Mouse (Mus musculus): ENCODE results near the gene Opn1sw. TPM values are rescaled to one million over a fixed set of nuclear protein-coding genes. Genes with fewer than 3 reads are reported as not detected.
"Not testable (repeated sequence)": the region's sequence is repeated elsewhere in the genome, so short reads cannot be mapped to it uniquely, and the experiment has no call there.

Gene Opn1sw
- polyA plus RNA-seq, 1 experiment, result not detected

- Histone ChIP-seq H3K36me3 (ENCODE audit: control insufficient read depth) (peaks cover 67% of the 10 kb centered on the region), H3K9me3 (ENCODE audit: control insufficient read depth, low read length) (no peaks in the 10 kb centered on the region), H3K27me3 (ENCODE audit: control insufficient read depth) (no peaks in the 10 kb centered on the region), H3K4me3 (replicated peaks) (no peak overlapping the region), H3K4me1 (ENCODE audit: control insufficient read depth) (peaks cover 7% of the 10 kb centered on the region)
- TF ChIP-seq TAL1 (IDR thresholded peaks at IDR 0.05; ENCODE audit: low read length) (no peak), GATA1 (IDR thresholded peaks at IDR 0.05; ENCODE audit: low read length) (no peak)
These were observed 28.9 kb downstream of the Opn1sw start for GRCm38 (mm10) chr6:29359386-29359785.

DNA sequence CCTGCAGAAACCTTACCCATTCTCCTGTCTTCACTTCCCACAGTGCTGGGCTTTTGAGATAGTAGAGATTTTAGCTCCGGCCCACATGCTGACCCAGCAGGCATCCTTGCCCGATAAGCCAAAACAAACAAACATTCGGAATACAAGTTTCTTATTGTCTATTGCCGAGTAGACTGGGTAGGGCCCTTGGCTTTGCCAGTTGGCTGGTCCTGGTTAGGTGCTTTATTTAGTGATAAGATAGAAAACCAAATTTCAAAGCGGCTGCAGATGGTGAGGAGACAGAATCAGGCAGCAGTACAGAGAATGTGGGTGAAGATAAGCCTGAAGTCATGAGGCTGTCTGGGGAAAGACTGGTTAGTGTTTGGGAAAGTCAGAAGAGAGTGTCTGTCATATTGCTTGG lies 35.5 kb downstream of the Opn1sw start:
- Histone ChIP-seq H3K27me3 (ENCODE audit: control insufficient read depth) (no peaks in the 10 kb centered on the region), H3K36me3 (ENCODE audit: control insufficient read depth) (peaks cover 23% of the 10 kb centered on the region), H3K9me3 (ENCODE audit: control insufficient read depth, low read length) (no peaks in the 10 kb centered on the region), H3K4me3 (replicated peaks) (no peak overlapping the region), H3K4me1 (ENCODE audit: control insufficient read depth) (peaks cover 43% of the 10 kb centered on the region)
- TF ChIP-seq TAL1 (IDR thresholded peaks at IDR 0.05; ENCODE audit: low read length) (no peak; the same call in 2 of the 3 replicates), GATA1 (IDR thresholded peaks at IDR 0.05; ENCODE audit: low read length) (no peak)

DNA sequence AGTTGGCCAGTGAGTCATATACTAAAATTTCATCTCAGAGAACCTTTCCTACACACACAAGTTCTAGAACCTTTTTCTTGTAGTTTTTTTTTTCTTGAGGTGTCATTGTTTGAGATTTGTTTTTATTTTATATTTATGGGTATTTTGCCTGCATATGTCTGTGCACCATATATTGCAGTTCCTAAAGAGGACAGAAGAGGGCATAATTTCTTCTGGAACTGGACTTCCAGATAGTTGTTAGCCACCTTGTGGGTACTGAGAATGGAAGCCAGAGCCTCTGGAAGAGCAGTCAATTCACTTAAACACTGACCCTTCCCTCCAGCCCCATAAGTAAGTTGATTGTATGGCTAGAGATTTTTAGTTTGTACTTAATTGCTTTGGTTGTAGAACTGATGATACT lies 36.7 kb downstream of the Opn1sw start:
- no peaks in the 10 kb centered on the region for H3K27me3 ChIP-seq (ENCODE audit: control insufficient read depth)
- no peak overlapping the region for H3K4me3 ChIP-seq (replicated peaks)
- no peaks in the 10 kb centered on the region for H3K9me3 ChIP-seq (ENCODE audit: control insufficient read depth, low read length)
- H3K36me3 ChIP-seq (ENCODE audit: control insufficient read depth), result peaks cover 11% of the 10 kb centered on the region
- TF ChIP-seq GATA1 (IDR thresholded peaks at IDR 0.05; ENCODE audit: low read length) (no peak), TAL1 (IDR thresholded peaks at IDR 0.05; ENCODE audit: low read length) (no peak)
- peaks cover 45% of the 10 kb centered on the region for H3K4me1 ChIP-seq (ENCODE audit: control insufficient read depth)

DNA sequence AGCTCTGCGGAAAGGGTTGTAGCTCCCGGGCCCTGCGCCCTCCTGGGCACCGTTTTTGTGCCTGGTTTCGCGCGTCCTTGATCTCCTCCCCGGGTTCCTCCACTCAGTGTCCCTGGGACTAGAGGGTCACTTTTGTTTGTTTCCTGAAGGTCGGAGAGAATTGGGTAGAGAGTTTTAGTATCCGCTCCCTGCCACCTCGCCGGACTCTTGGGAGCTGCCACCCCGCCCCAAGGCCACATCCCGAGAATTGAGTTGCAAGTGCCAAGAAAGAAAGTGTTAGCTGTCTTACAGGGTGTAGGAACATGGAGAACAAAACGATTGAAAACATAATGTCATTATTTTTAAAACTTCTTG lies 39.9 kb downstream of the Opn1sw start:
- no peak for TF ChIP-seq GATA1 (IDR thresholded peaks at IDR 0.05; ENCODE audit: low read length)
- no peak for TF ChIP-seq TAL1 (IDR thresholded peaks at IDR 0.05; ENCODE audit: low read length)
- Histone ChIP-seq H3K4me1 (ENCODE audit: control insufficient read depth) (peaks cover 44% of the 10 kb centered on the region), H3K4me3 (replicated peaks) (peak overlapping the region; percentile 96), H3K9me3 (ENCODE audit: control insufficient read depth, low read length) (no peaks in the 10 kb centered on the region), H3K36me3 (ENCODE audit: control insufficient read depth) (no peaks in the 10 kb centered on the region), H3K27me3 (ENCODE audit: control insufficient read depth) (peaks cover 8% of the 10 kb centered on the region)

- peaks cover 39% of the 10 kb centered on the region for H3K4me1 ChIP-seq (ENCODE audit: control insufficient read depth)
- peaks cover 12% of the 10 kb centered on the region for H3K27me3 ChIP-seq (ENCODE audit: control insufficient read depth)
- peak within 1 kb of the TSS; percentile 96 for H3K4me3 ChIP-seq (replicated peaks)
- no peak for TF ChIP-seq GATA1 (IDR thresholded peaks at IDR 0.05; ENCODE audit: low read length)
- no peak for TF ChIP-seq TAL1 (IDR thresholded peaks at IDR 0.05; ENCODE audit: low read length)
- no peaks in the 10 kb centered on the region for H3K36me3 ChIP-seq (ENCODE audit: control insufficient read depth)
- H3K9me3 ChIP-seq (ENCODE audit: control insufficient read depth, low read length), result no peaks in the 10 kb centered on the region
These were observed 40.5 kb downstream of the Opn1sw start, which contains the start of gene Calu for GRCm38 (mm10) chr6:29347665-29348370. Calu (plus strand) TSS chr6:29348069.

DNA sequence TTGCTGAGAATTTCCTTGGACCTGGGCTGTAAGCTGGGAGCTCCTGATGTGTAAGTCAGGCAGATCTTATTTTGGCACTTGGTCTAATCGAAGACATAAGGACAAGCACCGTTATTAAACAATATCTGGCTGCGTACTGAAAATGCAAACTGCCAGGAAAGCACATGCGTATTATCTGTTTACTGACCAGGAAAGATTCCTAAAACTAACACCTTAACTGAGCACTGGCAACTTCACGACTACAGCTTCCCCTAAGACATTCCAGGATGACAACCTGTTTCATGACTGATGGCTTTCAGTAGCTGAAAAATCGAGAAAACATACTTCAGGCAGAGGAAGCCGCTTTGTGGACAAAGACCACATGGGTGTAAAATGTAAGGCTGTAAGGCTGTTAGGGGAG lies 41.1 kb downstream of the Opn1sw start:
- Histone ChIP-seq H3K36me3 (ENCODE audit: control insufficient read depth) (no peaks in the 10 kb centered on the region), H3K9me3 (ENCODE audit: control insufficient read depth, low read length) (no peaks in the 10 kb centered on the region), H3K27me3 (ENCODE audit: control insufficient read depth) (peaks cover 13% of the 10 kb centered on the region), H3K4me3 (replicated peaks) (peak overlapping the region; percentile 96), H3K4me1 (ENCODE audit: control insufficient read depth) (peaks cover 33% of the 10 kb centered on the region)
- TF ChIP-seq TAL1 (IDR thresholded peaks at IDR 0.05; ENCODE audit: low read length), result no peak
- no peak for TF ChIP-seq GATA1 (IDR thresholded peaks at IDR 0.05; ENCODE audit: low read length)

GRCm38 (mm10) chr6:29346512-29346911 lies 41.8 kb downstream of the Opn1sw start:
- H3K36me3 ChIP-seq (ENCODE audit: control insufficient read depth), result not testable (repeated sequence)

GRCm38 (mm10) chr6:29329514-29329913 lies 58.8 kb downstream of the Opn1sw start:
- no peak overlapping the region for H3K4me3 ChIP-seq (replicated peaks)
- peaks cover 7% of the 10 kb centered on the region for H3K27me3 ChIP-seq (ENCODE audit: control insufficient read depth)
- no peaks in the 10 kb centered on the region for H3K36me3 ChIP-seq (ENCODE audit: control insufficient read depth)
- H3K9me3 ChIP-seq (ENCODE audit: control insufficient read depth, low read length), result no peaks in the 10 kb centered on the region
- no peak for TF ChIP-seq TAL1 (IDR thresholded peaks at IDR 0.05; ENCODE audit: low read length)
- TF ChIP-seq GATA1 (IDR thresholded peaks at IDR 0.05; ENCODE audit: low read length), result no peak
- peaks cover 3% of the 10 kb centered on the region for H3K4me1 ChIP-seq (ENCODE audit: control insufficient read depth)

More at GRCm38 (mm10) chr6:29346512-29346911, 41.8 kb downstream of the Opn1sw start:
- H3K4me3 ChIP-seq (replicated peaks); H3K9me3 ChIP-seq (ENCODE audit: control insufficient read depth, low read length): not testable (repeated sequence)
- Histone ChIP-seq H3K4me1 (ENCODE audit: control insufficient read depth) (peaks cover 27% of the 10 kb centered on the region), H3K27me3 (ENCODE audit: control insufficient read depth) (peaks cover 13% of the 10 kb centered on the region)

GRCm38 (mm10) chr6:29326961-29327360 lies 61.3 kb downstream of the Opn1sw start:
- no peak for TF ChIP-seq GATA1 (IDR thresholded peaks at IDR 0.05; ENCODE audit: low read length)
- no peak for TF ChIP-seq TAL1 (IDR thresholded peaks at IDR 0.05; ENCODE audit: low read length)
- H3K9me3 ChIP-seq (ENCODE audit: control insufficient read depth, low read length), result no peaks in the 10 kb centered on the region
- H3K27me3 ChIP-seq (ENCODE audit: control insufficient read depth), result no peaks in the 10 kb centered on the region
- peaks cover 3% of the 10 kb centered on the region for H3K4me1 ChIP-seq (ENCODE audit: control insufficient read depth)
- no peak overlapping the region for H3K4me3 ChIP-seq (replicated peaks)
- H3K36me3 ChIP-seq (ENCODE audit: control insufficient read depth), result no peaks in the 10 kb centered on the region

Other genes starting within 250 kb of the Opn1sw start
- gene Rbm28, start 223.5 kb downstream of the Opn1sw start, polyA plus RNA-seq (2012), result 0.50 and 0.55 TPM in 2 replicates
- 0.02 TPM in 1 of 2 replicates, not detected in the other for gene Prrt4, start 208.9 kb downstream of the Opn1sw start, polyA plus RNA-seq (2012)
- 1.7 and 1.8 TPM in 2 replicates for gene Impdh1, start 172.1 kb downstream of the Opn1sw start, polyA plus RNA-seq (2012)
- 0.76 and 0.80 TPM in 2 replicates for gene Hilpda, start 116.0 kb downstream of the Opn1sw start, polyA plus RNA-seq (2012)
- not detected in 2 replicates for gene Fam71f2, start 108.9 kb downstream of the Opn1sw start, polyA plus RNA-seq (2012)
- not detected in 2 replicates for gene Fam71f1, start 69.3 kb downstream of the Opn1sw start, polyA plus RNA-seq (2012)
- gene Calu, start 40.4 kb downstream of the Opn1sw start, polyA plus RNA-seq (2012), result 0.17 and 0.63 TPM in 2 replicates
- gene Ccdc136, start 7.8 kb upstream of the Opn1sw start, polyA plus RNA-seq (2012), result not detected in 2 replicates
- gene Flnc, start 44.8 kb upstream of the Opn1sw start, polyA plus RNA-seq (2012), result not detected in 2 replicates
- gene Atp6v1f, start 79.2 kb upstream of the Opn1sw start, polyA plus RNA-seq (2012), result 16.6 and 22.9 TPM in 2 replicates
- gene Atp6v1fnb, start 83.0 kb upstream of the Opn1sw start, polyA plus RNA-seq (2012), result not detected in 2 replicates
- gene Kcp, start 119.5 kb upstream of the Opn1sw start, polyA plus RNA-seq (2012), result 0.01 and 0.11 TPM in 2 replicates
- 0.16 and 0.44 TPM in 2 replicates for gene Irf5, start 138.2 kb upstream of the Opn1sw start, polyA plus RNA-seq (2012)
- 0.66 and 1.1 TPM in 2 replicates for gene Tnpo3, start 221.4 kb upstream of the Opn1sw start, polyA plus RNA-seq (2012)